Mouse (Mus musculus): ENCODE data around the gene 4921504E06Rik.

GRCm38 (mm10) chr2:19461940-19462339, 91.8 kb downstream of the 4921504E06Rik start:
- TF ChIP-seq POLR2A (IDR thresholded peaks at IDR 0.05; ENCODE audit: extremely low read depth, insufficient read depth, low read length) (no peak), CTCF (IDR thresholded peaks at IDR 0.05; ENCODE audit: low read depth, low read length) (no peak)
